Mouse (Mus musculus) lung, embryonic 15.5 days (tissue): Measurements from ENCODE around the gene Dgkd. TPM values are rescaled to one million over a fixed set of nuclear protein-coding genes. Genes with fewer than 3 reads are reported as not detected.
A peak's percentile ranks its signal among the peaks of the same experiment; 100 is the strongest.
"Not testable (repeated sequence)": the region's sequence is repeated elsewhere in the genome, so short reads cannot be mapped to it uniquely, and the experiment has no call there.

Experiments
- ATAC-seq: fragments of 200-750 bp; cut with Nextera tagmentation; 2 replicates; pipeline ENCODE4 v1.8.0; 2017; ENCODE audit warnings: moderate number of reproducible peaks, borderline replicate concordance; ENCODE audit not compliant: low FRiP score, low TSS enrichment; ENCODE audit errors: extremely low read depth
- H3K27ac ChIP-seq: fragments of 300-500 bp; sonication (generic); 2 replicates; pipeline ENCODE4 v1.5.1; 2015; ENCODE audit warnings: moderate library complexity, mild to moderate bottlenecking, inconsistent platforms
- H3K27me3 ChIP-seq: fragments of 300-500 bp; sonication (generic); 2 replicates; pipeline ENCODE4 v1.6.1; 2015; ENCODE audit warnings: inconsistent platforms
- H3K36me3 ChIP-seq: fragments of 300-500 bp; sonication (generic); 2 replicates; pipeline ENCODE4 v1.6.1; 2015; ENCODE audit warnings: inconsistent platforms
- H3K4me1 ChIP-seq: fragments of 300-500 bp; sonication (generic); 2 replicates; pipeline ENCODE4 v1.6.1; 2015; ENCODE audit warnings: inconsistent platforms
- H3K4me2 ChIP-seq: fragments of 300-500 bp; sonication (generic); 2 replicates; pipeline ENCODE4 v1.6.1; 2015; ENCODE audit warnings: inconsistent platforms, mild to moderate bottlenecking, moderate library complexity
- H3K4me3 ChIP-seq: fragments of 300-500 bp; sonication (generic); 2 replicates; pipeline ENCODE4 v1.5.1; 2015; ENCODE audit warnings: mild to moderate bottlenecking, inconsistent platforms
- H3K9ac ChIP-seq: fragments of 300-500 bp; sonication (generic); 2 replicates; pipeline ENCODE4 v1.6.1; 2015; ENCODE audit warnings: inconsistent platforms
- H3K9me3 ChIP-seq: fragments of 300-500 bp; sonication (generic); 2 replicates; pipeline ENCODE4 v1.6.1; 2016; ENCODE audit warnings: inconsistent platforms
- WGBS: fragments of 180-500 bp; shearing (Covaris S2); methylation state at CpG from one replicate; pipeline ENCODE4 v1.1.7; 2015; 5-methylcytosine and 5-hydroxymethylcytosine counted together
- polyA plus RNA-seq: library from polyadenylated mRNA; unstranded; fragments of >200 nt; fragmentation: Nextera tagmentation; extraction: Ambion mirVana; gene quantifications from 2 replicates; pipeline ENCODE4 v1.2.1, GENCODE M21; 2015

The Dgkd gene
- 29.6 and 33.5 TPM in 2 replicates for polyA plus RNA-seq

DNA sequence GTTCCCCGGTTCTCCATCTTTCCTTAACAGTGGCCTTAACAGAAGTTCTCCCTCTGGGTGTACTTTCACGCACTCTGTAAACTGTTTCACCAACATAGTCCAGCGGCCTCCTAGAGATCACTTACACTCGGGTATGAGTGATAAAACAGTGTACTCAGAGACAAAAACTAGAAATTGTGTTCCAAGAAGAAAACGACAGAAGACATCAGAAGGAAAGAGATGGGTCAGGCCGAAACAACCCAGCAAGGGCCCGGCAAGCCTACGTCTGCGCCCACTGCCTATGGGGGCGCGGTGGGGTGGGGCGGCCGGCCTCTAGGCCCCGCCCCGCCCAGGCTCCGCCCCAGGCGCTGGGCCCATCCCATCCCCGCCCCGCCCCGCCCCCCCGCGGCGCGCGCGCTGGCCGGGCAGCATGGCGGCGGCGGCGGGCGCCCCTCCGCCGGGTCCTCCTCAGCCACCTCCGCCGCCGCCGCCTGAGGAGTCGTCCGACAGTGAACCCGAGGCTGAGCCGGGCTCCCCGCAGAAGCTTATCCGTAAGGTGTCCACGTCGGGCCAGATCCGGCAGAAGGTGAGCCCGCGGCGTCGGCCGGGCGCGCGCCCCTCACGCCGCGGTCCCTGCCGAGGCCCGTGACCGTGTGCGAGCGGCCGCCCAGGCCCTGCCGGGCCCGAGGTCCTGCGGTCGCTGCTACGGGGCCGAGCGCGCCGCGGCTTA is at the start of gene Dgkd:
Dgkd (plus strand) TSS at position 396 of the 709 bp plus-strand sequence.
- peaks cover 41% of the 10 kb centered on the region for H3K4me1 ChIP-seq
- WGBS, result under 1% methylated on average over 42 of the region's 74 CpGs
- peak within 1 kb of the TSS; percentile 73 for H3K4me3 ChIP-seq
- no peaks in the 10 kb centered on the region for H3K27me3 ChIP-seq
- peak; percentile 97 for ATAC-seq
- no peaks in the 10 kb centered on the region for H3K9me3 ChIP-seq
- no peaks in the 10 kb centered on the region for H3K36me3 ChIP-seq
- H3K4me2 ChIP-seq, result peak within 1 kb of the TSS; percentile 87
- peak within 1 kb of the TSS; percentile 73 for H3K9ac ChIP-seq
- H3K27ac ChIP-seq, result peak within 1 kb of the TSS; percentile 57

GRCm38 (mm10) chr1:87803576-87803975 is 49.5 kb upstream of the Dgkd start, which contains the start of gene Sag:
Sag (plus strand) TSS chr1:87803680.
- H3K9me3 ChIP-seq, result no peaks in the 10 kb centered on the region
- no peak within 1 kb of the TSS for H3K9ac ChIP-seq
- H3K36me3 ChIP-seq, result no peaks in the 10 kb centered on the region
- H3K27me3 ChIP-seq, result no peaks in the 10 kb centered on the region
- no peak for ATAC-seq
- no peak within 1 kb of the TSS for H3K27ac ChIP-seq
- H3K4me2 ChIP-seq, result no peak within 1 kb of the TSS
- H3K4me3 ChIP-seq, result no peak within 1 kb of the TSS
- WGBS, result 60% methylated on average over 6 of the region's 6 CpGs
- no peaks in the 10 kb centered on the region for H3K4me1 ChIP-seq

DNA sequence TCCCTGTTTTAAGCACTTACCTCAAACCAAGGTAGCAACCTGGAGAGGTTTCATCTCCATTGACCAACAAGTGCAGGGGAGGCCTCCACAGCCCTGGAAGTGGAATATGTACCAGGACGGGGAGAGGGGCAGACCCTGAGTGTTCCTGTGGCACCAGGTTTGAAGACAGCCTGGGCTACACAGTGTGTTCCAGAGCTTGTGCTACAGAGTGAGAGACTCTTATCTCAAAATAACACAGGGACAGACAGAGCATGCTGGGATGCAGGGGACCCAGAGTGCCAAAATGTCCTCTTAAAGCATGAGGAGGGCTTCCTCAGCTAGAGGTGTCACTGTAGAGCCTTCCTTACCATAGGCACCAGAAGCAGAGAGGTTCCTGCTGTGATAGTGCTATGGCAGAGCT is 45.3 kb upstream of the Dgkd start:
- no peaks in the 10 kb centered on the region for H3K4me1 ChIP-seq
- ATAC-seq, result no peak
- no peaks in the 10 kb centered on the region for H3K36me3 ChIP-seq
- no peak overlapping the region for H3K4me3 ChIP-seq
- H3K4me2 ChIP-seq, result no peak overlapping the region
- WGBS, result 76% methylated on average over 1 of the region's 1 CpGs
- no peaks in the 10 kb centered on the region for H3K9me3 ChIP-seq
- H3K9ac ChIP-seq, result no peak overlapping the region
- no peaks in the 10 kb centered on the region for H3K27me3 ChIP-seq
- H3K27ac ChIP-seq, result no peak overlapping the region

GRCm38 (mm10) chr1:87811391-87811790 is 41.7 kb upstream of the Dgkd start:
- Histone ChIP-seq H3K9ac (no peak overlapping the region), H3K4me1 (no peaks in the 10 kb centered on the region), H3K9me3 (no peaks in the 10 kb centered on the region), H3K27me3 (no peaks in the 10 kb centered on the region), H3K4me2 (no peak overlapping the region), H3K36me3 (no peaks in the 10 kb centered on the region), H3K27ac (no peak overlapping the region), H3K4me3 (no peak overlapping the region)
- no peak for ATAC-seq
- 85% methylated on average over 7 of the region's 7 CpGs for WGBS

DNA sequence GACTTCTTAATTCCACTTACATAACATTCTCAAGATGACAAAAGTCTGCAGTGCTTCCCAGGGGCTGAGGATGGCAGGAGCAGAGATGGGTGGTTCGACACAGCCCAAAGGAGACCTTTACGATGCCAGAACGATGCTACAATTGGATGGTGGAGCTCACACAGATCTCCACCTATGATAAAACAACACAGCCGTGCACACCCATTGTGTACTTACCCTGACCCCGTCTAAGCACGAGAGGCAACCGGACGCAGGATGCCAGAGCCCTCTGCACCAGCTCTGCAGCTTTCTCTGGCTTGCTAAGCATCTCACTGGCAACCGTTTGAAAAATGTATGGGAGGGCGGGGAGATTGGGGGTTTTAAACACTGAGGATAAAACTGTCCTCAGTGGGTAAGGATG is 41.0 kb upstream of the Dgkd start:
- no peak overlapping the region for H3K9ac ChIP-seq
- ATAC-seq, result no peak
- whole genome bisulfite sequencing, result 59% methylated on average over 10 of the region's 10 CpGs
- no peaks in the 10 kb centered on the region for H3K9me3 ChIP-seq
- no peak overlapping the region for H3K4me2 ChIP-seq
- H3K4me3 ChIP-seq, result no peak overlapping the region
- no peaks in the 10 kb centered on the region for H3K27me3 ChIP-seq
- H3K36me3 ChIP-seq, result no peaks in the 10 kb centered on the region
- H3K4me1 ChIP-seq, result no peaks in the 10 kb centered on the region
- no peak overlapping the region for H3K27ac ChIP-seq

GRCm38 (mm10) chr1:87813155-87813554 is 39.9 kb upstream of the Dgkd start:
- 77% methylated on average over 6 of the region's 6 CpGs for WGBS
- H3K4me3 ChIP-seq, result no peak overlapping the region
- no peaks in the 10 kb centered on the region for H3K9me3 ChIP-seq
- H3K4me2 ChIP-seq, result no peak overlapping the region
- no peaks in the 10 kb centered on the region for H3K27me3 ChIP-seq
- no peak overlapping the region for H3K27ac ChIP-seq
- no peaks in the 10 kb centered on the region for H3K4me1 ChIP-seq
- H3K36me3 ChIP-seq, result no peaks in the 10 kb centered on the region
- no peak for ATAC-seq
- no peak overlapping the region for H3K9ac ChIP-seq

GRCm38 (mm10) chr1:87813681-87814080 is 39.4 kb upstream of the Dgkd start:
- no peak overlapping the region for H3K4me3 ChIP-seq
- H3K4me2 ChIP-seq, result no peak overlapping the region
- H3K27me3 ChIP-seq, result no peaks in the 10 kb centered on the region
- no peaks in the 10 kb centered on the region for H3K4me1 ChIP-seq
- no peak overlapping the region for H3K9ac ChIP-seq
- ATAC-seq, result no peak
- H3K9me3 ChIP-seq, result no peaks in the 10 kb centered on the region
- no peak overlapping the region for H3K27ac ChIP-seq
- 55% methylated on average over 7 of the region's 7 CpGs for WGBS
- no peaks in the 10 kb centered on the region for H3K36me3 ChIP-seq

- H3K4me2 ChIP-seq, result no peak overlapping the region
- no peaks in the 10 kb centered on the region for H3K9me3 ChIP-seq
- H3K36me3 ChIP-seq, result no peaks in the 10 kb centered on the region
- peaks cover 5% of the 10 kb centered on the region; the same call in 1 of the 2 replicates for H3K4me1 ChIP-seq
- 87% methylated on average over 10 of the region's 10 CpGs for WGBS
- H3K4me3 ChIP-seq, result no peak overlapping the region
- no peak for ATAC-seq
- no peak overlapping the region for H3K9ac ChIP-seq
- H3K27me3 ChIP-seq, result no peaks in the 10 kb centered on the region
- no peak overlapping the region for H3K27ac ChIP-seq
Observed at GRCm38 (mm10) chr1:87824420-87824995, 28.6 kb upstream of the Dgkd start.

GRCm38 (mm10) chr1:87825281-87825680 is 27.8 kb upstream of the Dgkd start:
- Histone ChIP-seq H3K27me3 (no peaks in the 10 kb centered on the region), H3K9ac (no peak overlapping the region), H3K9me3 (no peaks in the 10 kb centered on the region), H3K4me2 (no peak overlapping the region), H3K4me1 (peaks cover 5% of the 10 kb centered on the region; the same call in 1 of the 2 replicates), H3K4me3 (no peak overlapping the region), H3K36me3 (no peaks in the 10 kb centered on the region), H3K27ac (no peak overlapping the region)
- ATAC-seq, result no peak
- 84% methylated on average over 5 of the region's 5 CpGs for WGBS

GRCm38 (mm10) chr1:87825991-87826390 is 27.1 kb upstream of the Dgkd start:
- Histone ChIP-seq H3K27me3 (no peaks in the 10 kb centered on the region), H3K27ac (no peak overlapping the region), H3K9ac (no peak overlapping the region), H3K4me2 (no peak overlapping the region), H3K4me3 (no peak overlapping the region), H3K4me1 (peaks cover 5% of the 10 kb centered on the region; the same call in 1 of the 2 replicates), H3K36me3 (no peaks in the 10 kb centered on the region), H3K9me3 (no peaks in the 10 kb centered on the region)
- no peak for ATAC-seq
- 84% methylated on average over 6 of the region's 6 CpGs for WGBS

- no peaks in the 10 kb centered on the region for H3K9me3 ChIP-seq
- H3K36me3 ChIP-seq, result no peaks in the 10 kb centered on the region
- H3K4me1 ChIP-seq, result peaks cover 5% of the 10 kb centered on the region; the same call in 1 of the 2 replicates
- H3K4me3 ChIP-seq, result no peak overlapping the region
- H3K4me2 ChIP-seq, result no peak overlapping the region
- H3K27ac ChIP-seq, result no peak overlapping the region
- no peak overlapping the region for H3K9ac ChIP-seq
- WGBS, result 65% methylated on average over 2 of the region's 2 CpGs
- no peak for ATAC-seq
- H3K27me3 ChIP-seq, result no peaks in the 10 kb centered on the region
Observed at GRCm38 (mm10) chr1:87826474-87826873, 26.6 kb upstream of the Dgkd start.

- not testable (repeated sequence) for H3K9me3 ChIP-seq, ATAC-seq
Observed at GRCm38 (mm10) chr1:87827476-87827875, 25.6 kb upstream of the Dgkd start.

More at GRCm38 (mm10) chr1:87827476-87827875, 25.6 kb upstream of the Dgkd start:
- not testable (repeated sequence) for H3K4me2 ChIP-seq, H3K4me1 ChIP-seq, H3K4me3 ChIP-seq, H3K27ac ChIP-seq, H3K36me3 ChIP-seq, H3K9ac ChIP-seq, H3K27me3 ChIP-seq
- WGBS, result 78% methylated on average over 1 of the region's 1 CpGs
